Mouse (Mus musculus) heart, adult 8-10 months (tissue): ENCODE data around the gene Sidt1. TPM values are rescaled to one million over a fixed set of nuclear protein-coding genes. Genes with fewer than 3 reads are reported as not detected.

Source experiments
- DNase-seq: peaks from one replicate; pipeline ENCODE4 v3.0.0; 2022; ENCODE audit warnings: low spot score
- total RNA-seq, 4 experiments: library from RNA; stranded (reverse); gene quantifications; 2 replicates each; pipeline ENCODE4 v1.2.4; 2022

The Sidt1 gene
- total RNA-seq, 4 experiments from 2014 or later = 0.37 to 0.49 (median 0.41) TPM

GRCm38 (mm10) chr16:44252735-44253134 is 80.3 kb downstream of the Sidt1 start:
- no peak for DNase-seq

- DNase-seq = no peak
Measured at GRCm38 (mm10) chr16:44249985-44250384, 83.0 kb downstream of the Sidt1 start.

GRCm38 (mm10) chr16:44243323-44243722 is 89.7 kb downstream of the Sidt1 start:
- DNase-seq = no peak

- DNase-seq = peak; percentile 76
Measured at GRCm38 (mm10) chr16:44242633-44243032, 90.4 kb downstream of the Sidt1 start.

- no peak for DNase-seq
Measured at GRCm38 (mm10) chr16:44240406-44240805, 92.6 kb downstream of the Sidt1 start.

GRCm38 (mm10) chr16:44238835-44239263 is 94.1 kb downstream of the Sidt1 start:
- no peak for DNase-seq

- DNase-seq = no peak
Measured at GRCm38 (mm10) chr16:44237836-44238235, 95.2 kb downstream of the Sidt1 start.

GRCm38 (mm10) chr16:44233019-44233418 is 100.0 kb downstream of the Sidt1 start:
- no peak for DNase-seq

GRCm38 (mm10) chr16:44226706-44227291 is 106.2 kb downstream of the Sidt1 start:
- no peak for DNase-seq

- DNase-seq = peak; percentile 30
Measured at GRCm38 (mm10) chr16:44221463-44221862, 111.5 kb downstream of the Sidt1 start.

- no peak for DNase-seq
Measured at GRCm38 (mm10) chr16:44216417-44216816, 116.6 kb downstream of the Sidt1 start.

GRCm38 (mm10) chr16:44215513-44215912 is 117.5 kb downstream of the Sidt1 start:
- DNase-seq = peak; percentile 53

- no peak for DNase-seq
Measured at GRCm38 (mm10) chr16:44212703-44213102, 120.3 kb downstream of the Sidt1 start.

GRCm38 (mm10) chr16:44211054-44211414 is 122.0 kb downstream of the Sidt1 start:
- DNase-seq = no peak

- DNase-seq = no peak
Measured at GRCm38 (mm10) chr16:44210156-44211053, 122.6 kb downstream of the Sidt1 start.

GRCm38 (mm10) chr16:44205973-44206372 is 127.0 kb downstream of the Sidt1 start:
- DNase-seq = no peak

GRCm38 (mm10) chr16:44204331-44204730 is 128.7 kb downstream of the Sidt1 start:
- DNase-seq = peak; percentile 19

GRCm38 (mm10) chr16:44200146-44200545 is 132.8 kb downstream of the Sidt1 start:
- no peak for DNase-seq

GRCm38 (mm10) chr16:44199066-44199703 is 133.8 kb downstream of the Sidt1 start:
- DNase-seq = no peak

- DNase-seq = no peak
Measured at GRCm38 (mm10) chr16:44190968-44191367, 142.0 kb downstream of the Sidt1 start.
